ENCODE assay signal across 8 mouse cellular contexts in genomic region chr4:100886743-100887416, GRCm38 (mm10).
A peak's percentile ranks its signal among the peaks of the same experiment; 100 is the strongest.
DNase-seq lines count a peak whose midpoint lies in the region; ATAC-seq lines count a peak whose summit lies in the region.

No protein-coding gene starts in this region.

- H3K4me3 ChIP-seq in kidney, embryonic 14.5 days (ENCODE audit: low read length) = no peak overlapping the region
- H3K4me3 ChIP-seq in forebrain, embryonic 13.5 days = no peak overlapping the region
- H3K4me3 ChIP-seq in limb, embryonic 15.5 days = no peak overlapping the region

- H3K4me1 ChIP-seq in kidney, embryonic 14.5 days (ENCODE audit: control insufficient read depth, insufficient read depth, low read length) = peaks cover 24% of the 10 kb centered on the region
- H3K4me1 ChIP-seq in forebrain, embryonic 13.5 days = peaks cover 58% of the 10 kb centered on the region
- H3K4me1 ChIP-seq in limb, embryonic 15.5 days = peaks cover 33% of the 10 kb centered on the region

- peak overlapping the region; percentile 80 for H3K27ac ChIP-seq in kidney, embryonic 14.5 days (ENCODE audit: low read depth, low read length)
- peak overlapping the region; percentile 68 for H3K27ac ChIP-seq in forebrain, embryonic 13.5 days
- peak overlapping the region; percentile 78 for H3K27ac ChIP-seq in limb, embryonic 15.5 days

- H3K9me3 ChIP-seq in kidney, embryonic 14.5 days (ENCODE audit: control insufficient read depth, low read length) = no peaks in the 10 kb centered on the region
- no peaks in the 10 kb centered on the region for H3K9me3 ChIP-seq in forebrain, embryonic 13.5 days (replicated peaks)
- H3K9me3 ChIP-seq in limb, embryonic 15.5 days = no peaks in the 10 kb centered on the region

- no peak for DNase-seq in kidney, postnatal 14 days
- DNase-seq in adrenal gland, postnatal 4 days (ENCODE audit: low spot score in 2 of 2) = no peak
- DNase-seq in lung, postnatal 4 days = no peak
- DNase-seq in gastrocnemius, adult 18-20 months (ENCODE audit: low spot score) = no peak

- H3K36me3 ChIP-seq in kidney, embryonic 14.5 days (ENCODE audit: control insufficient read depth, insufficient read depth, low read length) = no peaks in the 10 kb centered on the region
- no peaks in the 10 kb centered on the region for H3K36me3 ChIP-seq in forebrain, embryonic 13.5 days (ENCODE audit: poor library complexity, severe bottlenecking)
- H3K36me3 ChIP-seq in limb, embryonic 15.5 days = no peaks in the 10 kb centered on the region

- ATAC-seq in kidney, embryonic 14.5 days (ENCODE audit: low FRiP score, low TSS enrichment) = no peak
- no peak for ATAC-seq in forebrain, embryonic 13.5 days
- ATAC-seq in limb, embryonic 15.5 days (ENCODE audit: insufficient number of reproducible peaks, low FRiP score, low TSS enrichment, low read depth) = no peak
- ATAC-seq in monocyte, adult 5-6 weeks (replicated peaks; ENCODE audit: insufficient number of reproducible peaks, low FRiP score, low TSS enrichment, poor library complexity, severe bottlenecking) = peak; percentile 75

- 83% methylated on average over 8 of the region's 8 CpGs for WGBS in kidney, embryonic 14.5 days
- WGBS in forebrain, embryonic 13.5 days = 77% methylated on average over 8 of the region's 8 CpGs
- 65% methylated on average over 8 of the region's 8 CpGs for WGBS in limb, embryonic 15.5 days

- H3K4me2 ChIP-seq in kidney, embryonic 14.5 days (replicated peaks; ENCODE audit: low read depth, low read length) = 0 out of 2 replicates have a peak overlapping the region, but pooled peaks have one; percentile 11
- no peak overlapping the region for H3K4me2 ChIP-seq in forebrain, embryonic 13.5 days
- peak overlapping the region; percentile 7; the same call in 1 of the 2 replicates for H3K4me2 ChIP-seq in limb, embryonic 15.5 days

- no peaks in the 10 kb centered on the region for H3K27me3 ChIP-seq in kidney, embryonic 14.5 days (ENCODE audit: control insufficient read depth, insufficient read depth, low read length)
- no peaks in the 10 kb centered on the region for H3K27me3 ChIP-seq in forebrain, embryonic 13.5 days
- no peaks in the 10 kb centered on the region for H3K27me3 ChIP-seq in limb, embryonic 15.5 days

- peak overlapping the region; percentile 31; the same call in 1 of the 2 replicates for H3K9ac ChIP-seq in kidney, embryonic 14.5 days (ENCODE audit: low read depth, low read length)
- H3K9ac ChIP-seq in forebrain, embryonic 13.5 days = peak overlapping the region; percentile 28; the same call in 1 of the 2 replicates
- no peak overlapping the region for H3K9ac ChIP-seq in limb, embryonic 15.5 days
